Mouse (Mus musculus) MEL (cell line): Measurements from ENCODE around the gene Dhx38. TPM values are rescaled to one million over a fixed set of nuclear protein-coding genes. Genes with fewer than 3 reads are reported as not detected.

Experiments used
- DNase-seq: peaks from one replicate; pipeline ENCODE4 v3.0.0; 2011; ENCODE audit warnings: low read depth, low spot score
- H3K27ac ChIP-seq: 2 replicates; pipeline ENCODE4 v1.5.1; 2012; ENCODE audit warnings: low read depth, mild to moderate bottlenecking, control low read depth, low read length, moderate library complexity; ENCODE audit not compliant: control insufficient read depth
- H3K27me3 ChIP-seq, 2 experiments: fragments of 150-350 bp in 1 of 2; sonication (generic) in 1 of 2; 2 replicates each; pipeline ENCODE4 v1.6.1; 2012; ENCODE audit warnings: low read length in 2 of 2, mild to moderate bottlenecking in 2 of 2, improper control_type of control experiment in 1 of 2, moderate library complexity in 1 of 2; ENCODE audit not compliant: insufficient read depth in 2 of 2, control insufficient read depth in 1 of 2
- H3K36me3 ChIP-seq, 2 experiments: 2 replicates each; pipeline ENCODE4 v1.6.1; 2012 to 2014; ENCODE audit warnings: low read length in 2 of 2, improper control_type of control experiment in 1 of 2, inconsistent platforms in 1 of 2, mild to moderate bottlenecking in 1 of 2; ENCODE audit not compliant: insufficient read depth in 2 of 2, control insufficient read depth in 1 of 2
- H3K4me1 ChIP-seq, 2 experiments: fragments of 150-350 bp in 1 of 2; sonication (generic) in 1 of 2; 2 replicates each; pipeline ENCODE4 v1.6.1; 2012; ENCODE audit warnings: low read length in 2 of 2, improper control_type of control experiment in 1 of 2, mild to moderate bottlenecking in 1 of 2; ENCODE audit not compliant: insufficient read depth in 2 of 2, control insufficient read depth in 1 of 2
- H3K4me3 ChIP-seq, 2 experiments: fragments of 150-350 bp in 1 of 2; sonication (generic) in 1 of 2; 2 replicates each; pipeline ENCODE4 v1.5.1; 2012; ENCODE audit warnings: low read depth in 2 of 2, low read length in 2 of 2, mild to moderate bottlenecking in 2 of 2, moderate library complexity in 2 of 2, control low read depth in 1 of 2, improper control_type of control experiment in 1 of 2; ENCODE audit not compliant: control insufficient read depth in 1 of 2, insufficient read depth in 1 of 2
- H3K79me2 ChIP-seq: 2 replicates; pipeline ENCODE4 v1.6.1; 2012; ENCODE audit warnings: mild to moderate bottlenecking, low read length, moderate library complexity; ENCODE audit not compliant: control insufficient read depth, poor library complexity, insufficient read depth
- H3K9ac ChIP-seq: 2 replicates; pipeline ENCODE4 v1.6.1; 2012; ENCODE audit warnings: low read depth, mild to moderate bottlenecking, control low read depth, low read length, moderate library complexity; ENCODE audit not compliant: control insufficient read depth, poor library complexity, severe bottlenecking
- H3K9me3 ChIP-seq: fragments of 150-350 bp; sonication (generic); replicated peaks from 2 replicates; pipeline ENCODE4 v1.6.1; 2012; ENCODE audit warnings: mild to moderate bottlenecking, low read length, improper control_type of control experiment, moderate library complexity; ENCODE audit not compliant: insufficient read depth
- BHLHE40 ChIP-seq: IDR thresholded peaks from 2 replicates; pipeline ENCODE4 v1.6.1; 2012; ENCODE audit warnings: low read depth, mild to moderate bottlenecking, inconsistent platforms, low read length, improper control_type of control experiment, borderline replicate concordance
- CHD1 ChIP-seq: IDR thresholded peaks from 2 replicates; pipeline ENCODE4 v1.6.1; 2012; ENCODE audit warnings: low read depth, mild to moderate bottlenecking, inconsistent platforms, low read length, improper control_type of control experiment
- CHD2 ChIP-seq: IDR thresholded peaks from 2 replicates; pipeline ENCODE4 v1.6.1; 2011; ENCODE audit warnings: low read length, improper control_type of control experiment
- CTCF ChIP-seq, 3 experiments: IDR thresholded peaks in 2 of 3; conservative IDR thresholded peaks in 1 of 3; 2 replicates each; pipeline ENCODE4 v1.5.1; 2011 to 2012; ENCODE audit warnings: low read length in 3 of 3, low read depth in 2 of 3, mild to moderate bottlenecking in 2 of 3, improper control_type of control experiment in 1 of 3, inconsistent platforms in 1 of 3, mixed read lengths in 1 of 3, moderate library complexity in 1 of 3; ENCODE audit not compliant: control insufficient read depth in 1 of 3, insufficient read depth in 1 of 3, poor library complexity in 1 of 3, severe bottlenecking in 1 of 3
- E2F4 ChIP-seq: IDR thresholded peaks from 2 replicates; pipeline ENCODE4 v1.6.1; 2011; ENCODE audit warnings: low read depth, low read length, improper control_type of control experiment, borderline replicate concordance
- ETS1 ChIP-seq: IDR thresholded peaks from 2 replicates; pipeline ENCODE4 v1.6.1; 2012; ENCODE audit warnings: low read depth, mild to moderate bottlenecking, inconsistent platforms, low read length, improper control_type of control experiment, moderate library complexity
- GABPA ChIP-seq: IDR thresholded peaks from 2 replicates; pipeline ENCODE4 v1.6.1; 2012; ENCODE audit warnings: low read depth, mild to moderate bottlenecking, inconsistent platforms, low read length, improper control_type of control experiment, moderate library complexity
- GATA1 ChIP-seq: IDR thresholded peaks from 2 replicates; pipeline ENCODE4 v1.6.1; 2011; ENCODE audit warnings: low read depth, low read length, improper control_type of control experiment
- HCFC1 ChIP-seq: IDR thresholded peaks from 2 replicates; pipeline ENCODE4 v1.6.1; 2012; ENCODE audit warnings: low read depth, mild to moderate bottlenecking, inconsistent platforms, low read length, improper control_type of control experiment, moderate library complexity
- JUND ChIP-seq: IDR thresholded peaks from 2 replicates; pipeline ENCODE4 v1.6.1; 2011; ENCODE audit warnings: low read depth, mild to moderate bottlenecking, improper control_type of control experiment, low read length
- KAT2A ChIP-seq: conservative IDR thresholded peaks from 2 replicates; pipeline ENCODE4 v1.6.1; 2012; ENCODE audit warnings: low read depth, low read length, improper control_type of control experiment, inconsistent platforms
- MAFK ChIP-seq: IDR thresholded peaks from 2 replicates; pipeline ENCODE4 v1.6.1; 2011; ENCODE audit warnings: low read depth, mild to moderate bottlenecking, low read length, improper control_type of control experiment, borderline replicate concordance
- MAX ChIP-seq: IDR thresholded peaks from 2 replicates; pipeline ENCODE4 v1.6.1; 2011; ENCODE audit warnings: low read length, improper control_type of control experiment
- MAZ ChIP-seq: IDR thresholded peaks from 2 replicates; pipeline ENCODE4 v1.6.1; 2012; ENCODE audit warnings: low read depth, mild to moderate bottlenecking, inconsistent platforms, low read length, improper control_type of control experiment
- MEF2A ChIP-seq: IDR thresholded peaks from 2 replicates; pipeline ENCODE4 v1.6.1; 2014; ENCODE audit warnings: low read depth, mild to moderate bottlenecking, inconsistent platforms, low read length, improper control_type of control experiment; ENCODE audit not compliant: poor library complexity, insufficient replicate concordance, severe bottlenecking; ENCODE audit errors: extremely low read depth
- MXI1 ChIP-seq: IDR thresholded peaks from 2 replicates; pipeline ENCODE4 v1.6.1; 2011; ENCODE audit warnings: mild to moderate bottlenecking, low read depth, low read length, improper control_type of control experiment
- MYB ChIP-seq: IDR thresholded peaks from 2 replicates; pipeline ENCODE4 v1.6.1; 2011; ENCODE audit warnings: mild to moderate bottlenecking, low read depth, low read length, improper control_type of control experiment
- MYC ChIP-seq: IDR thresholded peaks from 2 replicates; pipeline ENCODE4 v1.6.1; 2011; ENCODE audit warnings: low read depth, mild to moderate bottlenecking, low read length, improper control_type of control experiment, moderate library complexity
- NRF1 ChIP-seq: IDR thresholded peaks from 2 replicates; pipeline ENCODE4 v1.6.1; 2014; ENCODE audit warnings: low read depth, mild to moderate bottlenecking, inconsistent platforms, low read length, improper control_type of control experiment, moderate library complexity; ENCODE audit not compliant: poor library complexity, insufficient read depth, severe bottlenecking
- POLR2A ChIP-seq, 2 experiments: IDR thresholded peaks; 2 replicates each; pipeline ENCODE4 v1.6.1; 2011 to 2012; ENCODE audit warnings: low read length in 2 of 2, mild to moderate bottlenecking in 2 of 2, control low read depth in 1 of 2, improper control_type of control experiment in 1 of 2, low read depth in 1 of 2, moderate library complexity in 1 of 2; ENCODE audit not compliant: control insufficient read depth in 1 of 2, insufficient read depth in 1 of 2, poor library complexity in 1 of 2
- POLR2AphosphoS2 ChIP-seq: IDR thresholded peaks from 2 replicates; pipeline ENCODE4 v1.6.1; 2011; ENCODE audit warnings: low read length, improper control_type of control experiment
- POLR2AphosphoS5 ChIP-seq: IDR thresholded peaks from 2 replicates; pipeline ENCODE4 v1.6.1; 2012; ENCODE audit warnings: low read depth, borderline replicate concordance, mild to moderate bottlenecking, inconsistent platforms, low read length, moderate library complexity, mixed read lengths
- RAD21 ChIP-seq: IDR thresholded peaks from 2 replicates; pipeline ENCODE4 v1.6.1; 2011; ENCODE audit warnings: mild to moderate bottlenecking, low read depth, low read length, improper control_type of control experiment
- RCOR1 ChIP-seq: IDR thresholded peaks from 2 replicates; pipeline ENCODE4 v1.6.1; 2012; ENCODE audit warnings: low read depth, mild to moderate bottlenecking, inconsistent platforms, low read length, improper control_type of control experiment
- SIN3A ChIP-seq: IDR thresholded peaks from 2 replicates; pipeline ENCODE4 v1.6.1; 2012; ENCODE audit warnings: low read length, improper control_type of control experiment, inconsistent platforms
- TAL1 ChIP-seq: IDR thresholded peaks from 2 replicates; pipeline ENCODE4 v1.6.1; 2012; ENCODE audit warnings: mild to moderate bottlenecking, inconsistent platforms, low read length, moderate library complexity, mixed read lengths
- TCF12 ChIP-seq: IDR thresholded peaks from 2 replicates; pipeline ENCODE4 v1.6.1; 2014; ENCODE audit warnings: low read depth, mild to moderate bottlenecking, inconsistent platforms, low read length, improper control_type of control experiment, moderate library complexity
- UBTF ChIP-seq: IDR thresholded peaks from 2 replicates; pipeline ENCODE4 v1.6.1; 2012; ENCODE audit warnings: low read depth, mild to moderate bottlenecking, inconsistent platforms, low read length, improper control_type of control experiment, moderate library complexity, borderline replicate concordance; ENCODE audit not compliant: insufficient read depth
- USF1 ChIP-seq: IDR thresholded peaks from 2 replicates; pipeline ENCODE4 v1.6.1; 2014; ENCODE audit warnings: low read depth, mild to moderate bottlenecking, inconsistent platforms, low read length, improper control_type of control experiment, moderate library complexity
- USF2 ChIP-seq, 2 experiments: IDR thresholded peaks; 2 replicates each; pipeline ENCODE4 v1.6.1; 2011 to 2012; ENCODE audit warnings: improper control_type of control experiment in 2 of 2, low read length in 2 of 2, borderline replicate concordance in 1 of 2, inconsistent platforms in 1 of 2, low read depth in 1 of 2, mild to moderate bottlenecking in 1 of 2; ENCODE audit not compliant: insufficient read depth in 1 of 2
- ZC3H11A ChIP-seq: IDR thresholded peaks from 2 replicates; pipeline ENCODE4 v1.6.1; 2012; ENCODE audit warnings: low read depth, mild to moderate bottlenecking, inconsistent platforms, low read length, improper control_type of control experiment
- ZKSCAN1 ChIP-seq: IDR thresholded peaks from 2 replicates; pipeline ENCODE4 v1.6.1; 2012; ENCODE audit warnings: low read depth, mild to moderate bottlenecking, inconsistent platforms, low read length, improper control_type of control experiment, moderate library complexity
- ZMIZ1 ChIP-seq: IDR thresholded peaks from 2 replicates; pipeline ENCODE4 v1.6.1; 2012; ENCODE audit warnings: low read depth, mild to moderate bottlenecking, inconsistent platforms, low read length, improper control_type of control experiment, moderate library complexity
- ZNF384 ChIP-seq: IDR thresholded peaks from 2 replicates; pipeline ENCODE4 v1.6.1; 2012; ENCODE audit warnings: low read depth, mild to moderate bottlenecking, inconsistent platforms, low read length, improper control_type of control experiment
- polyA plus RNA-seq, 2 experiments: library from polyadenylated mRNA; stranded (reverse) in 1 of 2; unstranded in 1 of 2; fragments of >175 nt in 1 of 2; fragments of >200 nt in 1 of 2; gene quantifications; 2 replicates each; pipeline versions ENCODE4 v1.2.1 to v1.2.4; 2012; ENCODE audit warnings: low replicate concordance in 2 of 2, low read depth in 1 of 2; ENCODE audit not compliant: insufficient read length in 2 of 2, insufficient read depth in 1 of 2, missing spikeins in 1 of 2
- total RNA-seq: library from RNA; depleted of rRNA; stranded (reverse); fragments of 300-350 nt; gene quantifications from 2 replicates; pipeline ENCODE4 v1.2.3, GENCODE M21; 2012

Dhx38 gene
- total and polyA plus RNA-seq, 3 experiments, result 43.3 to 72.1 (median 54.6) TPM

DNA sequence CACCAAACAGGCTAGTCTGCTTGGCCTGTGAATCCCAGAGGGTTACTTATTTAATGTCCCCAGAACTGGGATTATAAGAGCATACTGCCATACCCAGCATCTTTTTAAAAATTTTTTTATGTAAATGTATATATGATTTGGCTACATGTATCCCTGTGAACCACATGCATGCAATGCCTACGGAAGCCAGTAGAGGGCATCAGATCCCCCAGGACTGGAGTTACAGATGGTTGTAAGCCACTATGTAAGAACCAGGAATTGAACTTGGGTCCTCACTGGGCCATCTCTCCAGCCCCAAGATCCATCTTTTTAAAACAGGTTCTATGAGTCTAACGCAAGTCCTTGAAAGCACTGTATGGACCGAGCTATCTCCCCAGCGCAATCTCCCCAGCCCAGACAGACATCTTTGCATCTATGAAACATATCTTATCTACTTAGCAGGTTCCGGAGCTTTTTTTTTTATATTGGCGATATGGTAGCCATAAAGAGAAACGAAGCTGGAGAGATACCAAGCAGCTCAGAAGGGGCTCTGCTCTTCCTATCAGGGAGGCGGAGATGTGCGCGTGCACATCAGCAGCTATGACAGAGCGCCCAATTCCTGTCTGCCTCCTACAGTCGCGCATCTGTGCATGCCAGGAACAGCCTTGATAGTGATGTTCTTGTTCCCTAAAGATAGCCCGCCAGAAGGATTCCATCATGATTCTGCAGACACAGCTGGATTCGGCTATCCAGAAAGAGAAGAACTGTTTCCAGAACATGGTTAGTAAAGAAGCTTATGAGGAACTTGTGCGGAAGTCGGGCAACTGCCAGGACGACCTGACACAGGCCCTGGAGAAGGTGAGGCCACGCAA is 30.3 kb downstream of the Dhx38 start:
- Histone ChIP-seq H3K4me1 (peaks cover 5 to 19% of the 10 kb centered on the region in 2 experiments; a peak in 3 of 4 replicates), H3K27ac (peak overlapping the region; percentile 30; the same call in 1 of the 2 replicates), H3K27me3 (no peaks in the 10 kb centered on the region), H3K4me3 (peak overlapping the region; percentile 47 to 55), H3K9me3 (no peaks in the 10 kb centered on the region), H3K9ac (peak overlapping the region; percentile 11), H3K36me3 (peaks cover 0 to 10% of the 10 kb centered on the region in 2 experiments; a peak in 2 of 4 replicates), H3K79me2 (no peaks in the 10 kb centered on the region)
- peak; percentile 93 for DNase-seq
- TF ChIP-seq MAX, result peak; percentile 26; the same call in 1 of the 2 replicates
- TF ChIP-seq MEF2A, result no peak
- TF ChIP-seq USF1, result no peak
- no peak for TF ChIP-seq E2F4
- no peak; the same call in 1 of the 2 replicates for TF ChIP-seq ETS1
- no peak; the same call in 1 of the 2 replicates for TF ChIP-seq TAL1
- TF ChIP-seq TCF12, result peak; percentile 71
- no peak for TF ChIP-seq POLR2A (IDR thresholded peaks at IDR 0.05; ENCODE audit: control insufficient read depth in 1 of 2, insufficient read depth in 1 of 2, low read depth in 1 of 2, low read length in 2 of 2, poor library complexity in 1 of 2)
- TF ChIP-seq USF2 (IDR thresholded peaks at IDR 0.05; ENCODE audit: borderline replicate concordance in 1 of 2, insufficient read depth in 1 of 2, low read depth in 1 of 2, low read length in 2 of 2), result no peak
- no peak for TF ChIP-seq ZKSCAN1
- no peak for TF ChIP-seq KAT2A
- no peak for TF ChIP-seq HCFC1
- peak; percentile 21; the same call in 1 of the 2 replicates for TF ChIP-seq MXI1
- 0 out of 2 replicates have a peak, but pooled peaks have one; percentile 29 for TF ChIP-seq MAZ
- no peak for TF ChIP-seq GABPA
- peak; percentile 76 for TF ChIP-seq GATA1
- no peak for TF ChIP-seq POLR2AphosphoS2
- TF ChIP-seq MYB, result no peak
- TF ChIP-seq ZMIZ1, result no peak
- TF ChIP-seq MYC, result peak; percentile 60; the same call in 1 of the 2 replicates
- TF ChIP-seq MAFK, result no peak
- peak; percentile 17 for TF ChIP-seq RCOR1
- no peak for TF ChIP-seq POLR2AphosphoS5
- TF ChIP-seq SIN3A, result no peak; the same call in none of the 2 replicates
- TF ChIP-seq ZNF384, result peak; percentile 84
- TF ChIP-seq CHD2, result no peak
- TF ChIP-seq BHLHE40, result no peak; the same call in 1 of the 2 replicates
- TF ChIP-seq UBTF, result no peak
- no peak for TF ChIP-seq ZC3H11A
- TF ChIP-seq NRF1, result peak; percentile 46; the same call in 1 of the 2 replicates
- peak; percentile 68 to 94 (median 79) for TF ChIP-seq CTCF (IDR thresholded peaks at IDR 0.05 in 2 of 3, conservative IDR thresholded peaks at IDR 0.05 in 1 of 3; ENCODE audit: control insufficient read depth in 1 of 3, insufficient read depth in 1 of 3, low read depth in 2 of 3, low read length in 3 of 3, poor library complexity in 1 of 3, severe bottlenecking in 1 of 3)
- no peak for TF ChIP-seq CHD1
- TF ChIP-seq RAD21, result peak; percentile 41
- no peak for TF ChIP-seq JUND
